Mouse (Mus musculus) small intestine, adult 2 months (tissue): ENCODE data around the gene Lsm14b. TPM values are rescaled to one million over a fixed set of nuclear protein-coding genes. Genes with fewer than 3 reads are reported as not detected.
A peak's percentile ranks its signal among the peaks of the same experiment; 100 is the strongest.

Experiments
- H3K27ac ChIP-seq: fragments of 200-500 bp; 2 replicates; pipeline ENCODE4 v1.5.1; 2012; ENCODE audit warnings: low read depth, low read length, control low read depth, inconsistent platforms; ENCODE audit not compliant: insufficient read depth
- H3K27me3 ChIP-seq: fragments of 200-500 bp; 2 replicates; pipeline ENCODE4 v1.6.1; 2012; ENCODE audit warnings: mild to moderate bottlenecking, moderate library complexity, low read length, inconsistent platforms; ENCODE audit not compliant: control insufficient read depth, insufficient read depth
- H3K36me3 ChIP-seq: fragments of 200-500 bp; 2 replicates; pipeline ENCODE4 v1.6.1; 2012; ENCODE audit warnings: mild to moderate bottlenecking, low read length, control low read depth, inconsistent platforms; ENCODE audit not compliant: control insufficient read depth, insufficient read depth
- H3K4me1 ChIP-seq: fragments of 200-500 bp; 2 replicates; pipeline ENCODE4 v1.6.1; 2012; ENCODE audit warnings: low read length, inconsistent platforms, mixed read lengths; ENCODE audit not compliant: control insufficient read depth, insufficient read depth, insufficient read length
- H3K4me3 ChIP-seq: fragments of 200-500 bp; 2 replicates; pipeline ENCODE4 v1.5.1; 2012; ENCODE audit warnings: low read depth, mild to moderate bottlenecking, control low read depth, inconsistent platforms, low read length, moderate library complexity
- CTCF ChIP-seq: fragments of 200-500 bp; IDR thresholded peaks from 2 replicates; pipeline ENCODE4 v1.5.1; 2012; ENCODE audit warnings: low read depth, mild to moderate bottlenecking, control low read depth, inconsistent platforms, low read length, moderate library complexity, mixed read lengths; ENCODE audit not compliant: insufficient replicate concordance, insufficient read length; ENCODE audit errors: extremely low read depth
- POLR2A ChIP-seq: fragments of 200-500 bp; IDR thresholded peaks from 2 replicates; pipeline ENCODE4 v1.6.1; 2012; ENCODE audit warnings: low read depth, mild to moderate bottlenecking, control low read depth, inconsistent platforms, low read length, moderate library complexity
- WGBS: fragments of 180-500 bp; shearing (Covaris S2); methylation state at CpG from one replicate; pipeline ENCODE4 v1.1.7; 2018; 5-methylcytosine and 5-hydroxymethylcytosine counted together
- polyA plus RNA-seq: library from polyadenylated mRNA; depleted of rRNA; stranded (reverse); fragments of >200 nt; gene quantifications from 2 replicates; pipeline ENCODE4 v1.2.3, GENCODE M21; 2012

Gene Lsm14b
- polyA plus RNA-seq, 1 experiment, result 23.7 TPM

GRCm38 (mm10) chr2:180042256-180042857 lies 17.6 kb downstream of the Lsm14b start, which contains the start of the genes Psma7 and Ss18l1:
Gene Psma7, minus strand, starts transcription at chr2:180042433.
Gene Ss18l1, plus strand, starts transcription at chr2:180042509.
- peak; percentile 86 for TF ChIP-seq POLR2A
- no peak for TF ChIP-seq CTCF
- Histone ChIP-seq H3K4me3 (peak within 1 kb of the TSS; percentile 77), H3K27ac (peak within 1 kb of the TSS; percentile 70), H3K36me3 (peaks cover 14% of the 10 kb centered on the region), H3K27me3 (no peaks in the 10 kb centered on the region), H3K4me1 (peaks cover 8% of the 10 kb centered on the region)
- WGBS, result under 1% methylated on average over 75 of the region's 78 CpGs

- whole genome bisulfite sequencing, result under 1% methylated on average over 66 of the region's 66 CpGs
- Histone ChIP-seq H3K27me3 (no peaks in the 10 kb centered on the region), H3K4me1 (peaks cover 8% of the 10 kb centered on the region), H3K4me3 (peak overlapping the region; percentile 77), H3K27ac (peak overlapping the region; percentile 66; the same call in 1 of the 2 replicates), H3K36me3 (peaks cover 10% of the 10 kb centered on the region)
- TF ChIP-seq CTCF, result no peak
- TF ChIP-seq POLR2A, result no peak
Observed at GRCm38 (mm10) chr2:180042858-180043515, 18.2 kb downstream of the Lsm14b start.

GRCm38 (mm10) chr2:180045283-180045682 lies 20.5 kb downstream of the Lsm14b start:
- no peaks in the 10 kb centered on the region for H3K36me3 ChIP-seq
- H3K27me3 ChIP-seq, result no peaks in the 10 kb centered on the region
- peaks cover 8% of the 10 kb centered on the region for H3K4me1 ChIP-seq
- TF ChIP-seq POLR2A (no peak), CTCF (peak; percentile 62; the same call in 1 of the 2 replicates)
- WGBS, result 42% methylated on average over 4 of the region's 4 CpGs
- H3K27ac ChIP-seq, result no peak overlapping the region
- H3K4me3 ChIP-seq, result no peak overlapping the region

- no peaks in the 10 kb centered on the region for H3K36me3 ChIP-seq
- H3K27me3 ChIP-seq, result no peaks in the 10 kb centered on the region
- H3K27ac ChIP-seq, result no peak overlapping the region
- H3K4me1 ChIP-seq, result no peaks in the 10 kb centered on the region; the same call in 1 of the 2 replicates
- TF ChIP-seq CTCF (no peak), POLR2A (no peak)
- 84% methylated on average over 3 of the region's 3 CpGs for WGBS
- H3K4me3 ChIP-seq, result no peak overlapping the region
Observed at GRCm38 (mm10) chr2:180047580-180047979, 22.8 kb downstream of the Lsm14b start.

GRCm38 (mm10) chr2:180047980-180048635 lies 23.3 kb downstream of the Lsm14b start:
- Histone ChIP-seq H3K27me3 (no peaks in the 10 kb centered on the region), H3K4me3 (no peak overlapping the region), H3K27ac (no peak overlapping the region), H3K4me1 (no peaks in the 10 kb centered on the region; the same call in 1 of the 2 replicates), H3K36me3 (no peaks in the 10 kb centered on the region)
- 94% methylated on average over 18 of the region's 18 CpGs for WGBS
- no peak for TF ChIP-seq CTCF
- TF ChIP-seq POLR2A, result no peak

- TF ChIP-seq CTCF (peak; percentile 96; the same call in 1 of the 2 replicates), POLR2A (no peak)
- Histone ChIP-seq H3K27ac (no peak overlapping the region), H3K4me1 (no peaks in the 10 kb centered on the region), H3K27me3 (no peaks in the 10 kb centered on the region), H3K36me3 (peaks cover 1% of the 10 kb centered on the region; the same call in 1 of the 2 replicates), H3K4me3 (no peak overlapping the region)
- WGBS, result 23% methylated on average over 5 of the region's 5 CpGs
Observed at GRCm38 (mm10) chr2:180050986-180051385, 26.2 kb downstream of the Lsm14b start.
